Mouse (Mus musculus): ENCODE measurements around the gene Gucy2c. TPM values are rescaled to one million over a fixed set of nuclear protein-coding genes. Genes with fewer than 3 reads are reported as not detected.
A peak's percentile ranks its signal among the peaks of the same experiment; 100 is the strongest.

The Gucy2c gene
- polyA plus RNA-seq, 1 experiment from 2014 or later, result 0.07 TPM

DNA sequence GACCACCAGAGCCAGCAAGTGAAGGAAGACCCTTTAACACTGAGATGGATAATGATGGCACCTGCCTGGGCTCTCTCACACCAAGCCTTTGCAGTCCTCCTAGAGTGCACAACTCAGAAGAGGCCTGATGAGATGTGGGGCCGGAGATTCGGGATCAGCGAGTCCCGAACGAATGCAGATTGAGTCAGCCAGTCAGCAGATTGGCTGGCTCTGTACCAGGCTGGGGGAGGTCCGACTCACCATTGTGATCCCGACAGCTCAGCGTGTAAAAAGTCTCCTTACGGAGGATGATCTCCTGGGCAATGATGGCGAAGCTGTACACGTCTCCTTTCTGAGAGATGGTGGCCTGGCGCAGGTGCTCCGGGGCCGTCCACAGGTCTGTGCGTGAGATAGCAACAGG is 61.1 kb downstream of the Gucy2c start:
- H3K27me3 ChIP-seq (replicated peaks), result no peaks in the 10 kb centered on the region
- no peak overlapping the region for H3K4me2 ChIP-seq
- no peaks in the 10 kb centered on the region for H3K36me3 ChIP-seq
- no peak overlapping the region for H3K27ac ChIP-seq
- H3K9ac ChIP-seq, result no peak overlapping the region
- no peak overlapping the region for H3K4me3 ChIP-seq
- ATAC-seq, result no peak
- H3K4me1 ChIP-seq, result no peaks in the 10 kb centered on the region
- H3K9me3 ChIP-seq (replicated peaks), result no peaks in the 10 kb centered on the region
- 77% methylated on average over 15 of the region's 15 CpGs for WGBS (ENCODE audit: insufficient replicate concordance)

DNA sequence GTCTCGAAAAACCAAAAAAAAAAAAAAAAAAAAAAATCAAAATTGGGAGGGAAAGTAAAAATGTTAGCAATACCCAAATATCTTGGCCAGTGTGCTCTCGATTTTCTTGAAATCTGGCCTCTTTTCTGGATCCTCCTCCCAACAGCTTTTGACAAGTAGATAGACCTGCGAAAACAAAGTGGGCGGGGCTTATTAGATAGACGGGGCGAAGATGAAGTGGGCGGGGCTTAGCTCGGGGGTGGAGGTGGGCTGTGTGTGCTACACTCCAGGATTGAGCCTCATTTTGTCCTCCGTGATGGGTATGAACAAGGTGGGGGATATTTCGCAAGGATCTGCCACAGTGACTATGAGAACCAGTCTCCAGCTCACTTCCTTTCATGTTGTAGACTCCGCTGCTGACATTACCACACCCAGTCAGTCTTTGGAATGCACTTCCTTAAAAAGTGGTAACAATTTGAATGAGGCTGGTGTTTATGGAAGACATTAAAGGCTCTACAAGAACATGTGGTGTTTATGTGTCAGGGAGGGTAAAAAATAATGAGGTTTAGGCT is 65.6 kb downstream of the Gucy2c start:
- Histone ChIP-seq H3K4me2 (no peak overlapping the region), H3K9ac (no peak overlapping the region), H3K36me3 (no peaks in the 10 kb centered on the region), H3K4me3 (no peak overlapping the region), H3K27me3 (replicated peaks) (no peaks in the 10 kb centered on the region), H3K9me3 (replicated peaks) (no peaks in the 10 kb centered on the region), H3K27ac (no peak overlapping the region), H3K4me1 (no peaks in the 10 kb centered on the region)
- 48% methylated on average over 10 of the region's 11 CpGs for WGBS (ENCODE audit: insufficient replicate concordance)
- no peak for ATAC-seq

DNA sequence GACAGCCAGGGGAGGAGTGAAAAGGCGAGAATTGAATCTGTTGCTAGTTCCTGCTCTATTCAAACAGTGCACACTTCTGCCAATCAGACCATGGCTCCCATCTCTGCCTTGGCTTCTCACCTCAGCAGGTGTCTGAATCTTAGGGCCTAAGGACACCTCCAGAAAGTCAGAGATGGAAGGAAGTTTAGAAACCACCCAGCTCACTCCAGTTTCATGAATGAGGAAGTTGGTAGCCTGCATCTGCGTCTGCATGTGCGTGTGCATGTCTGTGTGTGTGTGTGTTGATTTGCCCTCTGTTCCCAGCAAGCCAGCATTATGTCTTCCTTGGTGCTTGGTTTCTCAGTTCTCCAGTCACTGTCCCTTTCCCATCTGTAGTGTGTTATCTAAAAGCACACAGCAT is 67.5 kb downstream of the Gucy2c start:
- H3K4me1 ChIP-seq, result no peaks in the 10 kb centered on the region
- H3K36me3 ChIP-seq, result no peaks in the 10 kb centered on the region
- H3K9me3 ChIP-seq (replicated peaks), result no peaks in the 10 kb centered on the region
- no peak overlapping the region for H3K4me3 ChIP-seq
- no peaks in the 10 kb centered on the region for H3K27me3 ChIP-seq (replicated peaks)
- no peak for ATAC-seq
- H3K4me2 ChIP-seq, result no peak overlapping the region
- no peak overlapping the region for H3K27ac ChIP-seq
- no peak overlapping the region for H3K9ac ChIP-seq
- 31% methylated on average over 3 of the region's 3 CpGs for WGBS (ENCODE audit: insufficient replicate concordance)

DNA sequence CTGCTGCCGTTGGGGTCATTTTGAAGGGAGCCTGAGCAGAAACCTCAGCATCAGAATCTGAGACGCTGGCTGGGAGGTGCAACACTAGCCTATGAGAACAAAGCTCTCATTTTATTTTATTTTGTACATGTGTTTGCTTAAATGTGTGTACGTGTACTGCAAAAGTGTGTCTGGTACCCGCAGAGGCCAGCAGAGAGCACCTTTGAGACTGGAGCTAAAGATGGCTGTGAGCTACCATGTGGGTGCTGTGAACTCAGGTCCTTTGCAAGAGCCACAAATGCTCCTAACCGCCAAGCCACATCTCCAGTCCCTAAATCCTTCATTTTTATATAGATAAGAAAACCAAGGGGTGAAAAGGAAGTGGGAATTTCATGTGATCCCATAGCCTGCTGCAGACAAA is 71.2 kb downstream of the Gucy2c start:
- 71% methylated on average over 5 of the region's 5 CpGs for WGBS (ENCODE audit: insufficient replicate concordance)

DNA sequence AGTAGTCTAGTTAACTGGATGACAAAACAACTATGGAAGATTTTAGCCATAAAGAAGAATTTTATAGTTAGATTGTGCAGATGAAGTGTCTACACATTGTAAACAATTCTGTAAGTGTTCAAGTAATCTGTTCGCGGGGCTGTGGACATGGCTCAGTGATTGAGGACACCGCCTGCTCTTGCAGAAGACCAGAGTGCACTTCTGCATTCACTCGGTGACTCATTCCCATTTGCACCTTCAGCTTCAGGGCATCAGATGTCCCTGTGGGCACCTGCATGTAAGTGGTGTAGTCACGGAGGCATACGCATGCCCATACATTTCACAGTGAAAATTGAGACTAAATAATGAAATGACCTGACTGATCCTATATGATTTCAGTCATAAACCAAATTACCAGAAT is 73.0 kb downstream of the Gucy2c start:
- Histone ChIP-seq H3K4me3 (no peak overlapping the region), H3K36me3 (no peaks in the 10 kb centered on the region), H3K27ac (no peak overlapping the region), H3K27me3 (replicated peaks) (no peaks in the 10 kb centered on the region), H3K4me2 (no peak overlapping the region), H3K4me1 (no peaks in the 10 kb centered on the region), H3K9me3 (replicated peaks) (no peaks in the 10 kb centered on the region), H3K9ac (no peak overlapping the region)
- WGBS (ENCODE audit: insufficient replicate concordance), result 80% methylated on average over 6 of the region's 6 CpGs
- no peak for ATAC-seq

More for the DNA sequence above, 71.2 kb downstream of the Gucy2c start:
- H3K4me1 ChIP-seq, result no peaks in the 10 kb centered on the region
- ATAC-seq, result no peak
- H3K27ac ChIP-seq, result no peak overlapping the region
- H3K4me2 ChIP-seq, result no peak overlapping the region
- no peaks in the 10 kb centered on the region for H3K9me3 ChIP-seq (replicated peaks)
- no peaks in the 10 kb centered on the region for H3K36me3 ChIP-seq
- H3K9ac ChIP-seq, result no peak overlapping the region
- H3K4me3 ChIP-seq, result no peak overlapping the region
- no peaks in the 10 kb centered on the region for H3K27me3 ChIP-seq (replicated peaks)

DNA sequence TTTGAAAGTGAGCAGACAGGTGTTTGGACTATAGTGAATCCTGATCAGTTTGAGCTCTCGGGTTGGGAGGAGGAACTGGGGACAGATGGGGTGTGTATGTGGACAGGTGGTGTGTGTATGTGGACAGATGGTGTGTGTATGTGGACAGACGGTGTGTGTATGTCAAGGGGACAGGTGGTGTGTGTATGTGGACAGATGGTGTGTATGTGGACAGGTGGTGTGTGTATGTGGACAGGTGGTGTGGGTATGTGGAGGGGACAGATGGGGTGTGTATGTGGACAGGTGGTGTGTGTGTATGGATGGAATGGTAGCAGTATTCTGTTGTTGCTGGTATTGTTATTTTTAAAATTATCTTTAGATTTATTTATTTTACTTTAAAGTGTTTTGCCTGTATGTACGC is 79.7 kb downstream of the Gucy2c start:
- peak; percentile 37; the same call in 1 of the 2 replicates for ATAC-seq
- no peaks in the 10 kb centered on the region for H3K27me3 ChIP-seq (replicated peaks)
- H3K9me3 ChIP-seq (replicated peaks), result no peaks in the 10 kb centered on the region
- no peaks in the 10 kb centered on the region for H3K36me3 ChIP-seq
- no peak overlapping the region for H3K4me2 ChIP-seq
- no peak overlapping the region for H3K27ac ChIP-seq
- H3K4me3 ChIP-seq, result no peak overlapping the region
- no peaks in the 10 kb centered on the region for H3K4me1 ChIP-seq
- H3K9ac ChIP-seq, result no peak overlapping the region
- WGBS (ENCODE audit: insufficient replicate concordance), result 75% methylated on average over 3 of the region's 3 CpGs

DNA sequence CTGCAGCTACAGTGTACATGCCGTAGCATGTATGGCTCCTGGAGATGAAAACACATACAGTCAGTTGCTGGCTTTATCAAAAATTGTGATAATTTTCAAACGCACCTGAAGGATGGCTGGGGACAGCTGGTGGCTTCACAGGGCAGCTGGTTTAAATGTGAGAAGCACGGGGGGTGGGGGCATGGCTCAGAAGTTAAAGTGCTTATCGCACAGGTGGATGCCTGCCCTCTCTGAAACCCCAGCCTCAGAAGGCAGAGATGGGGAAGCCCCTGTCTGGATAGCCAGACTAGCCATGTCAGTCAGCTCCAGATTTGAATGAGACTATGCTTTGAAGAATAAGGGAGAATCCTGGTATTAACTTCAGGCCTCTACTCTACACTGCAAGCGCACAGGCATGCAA is 80.4 kb downstream of the Gucy2c start:
- Histone ChIP-seq H3K27me3 (replicated peaks) (no peaks in the 10 kb centered on the region), H3K4me1 (no peaks in the 10 kb centered on the region), H3K36me3 (no peaks in the 10 kb centered on the region), H3K4me3 (no peak overlapping the region), H3K9ac (no peak overlapping the region), H3K4me2 (no peak overlapping the region), H3K9me3 (replicated peaks) (no peaks in the 10 kb centered on the region), H3K27ac (no peak overlapping the region)
- no peak for ATAC-seq
- WGBS (ENCODE audit: insufficient replicate concordance), result 71% methylated on average over 5 of the region's 5 CpGs

DNA sequence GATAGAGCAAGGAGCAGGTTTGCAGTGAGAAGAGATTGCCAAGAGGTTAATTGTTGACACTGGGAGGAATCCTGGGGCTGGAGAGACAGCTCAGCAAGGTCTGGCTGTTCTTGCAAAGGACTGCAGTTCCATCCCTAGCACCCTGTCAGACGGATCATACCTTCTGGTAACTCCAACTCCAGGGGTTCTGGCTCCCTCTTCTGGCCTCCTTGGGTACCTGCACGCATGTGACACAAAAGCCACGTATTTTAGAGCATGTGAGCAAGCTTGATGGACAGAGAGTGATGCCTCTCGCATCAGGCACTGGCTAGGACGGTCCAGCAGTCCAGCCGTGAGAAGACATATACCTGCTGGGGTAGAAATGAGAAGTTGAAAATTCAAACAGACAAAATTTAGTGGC is 90.3 kb downstream of the Gucy2c start:
- no peaks in the 10 kb centered on the region for H3K4me1 ChIP-seq
- H3K27ac ChIP-seq, result no peak overlapping the region
- no peak overlapping the region for H3K4me3 ChIP-seq
- no peaks in the 10 kb centered on the region for H3K36me3 ChIP-seq
- H3K9ac ChIP-seq, result no peak overlapping the region
- H3K4me2 ChIP-seq, result no peak overlapping the region
- 73% methylated on average over 6 of the region's 6 CpGs for WGBS (ENCODE audit: insufficient replicate concordance)
- no peaks in the 10 kb centered on the region for H3K9me3 ChIP-seq (replicated peaks)
- no peaks in the 10 kb centered on the region for H3K27me3 ChIP-seq (replicated peaks)
- ATAC-seq, result no peak

DNA sequence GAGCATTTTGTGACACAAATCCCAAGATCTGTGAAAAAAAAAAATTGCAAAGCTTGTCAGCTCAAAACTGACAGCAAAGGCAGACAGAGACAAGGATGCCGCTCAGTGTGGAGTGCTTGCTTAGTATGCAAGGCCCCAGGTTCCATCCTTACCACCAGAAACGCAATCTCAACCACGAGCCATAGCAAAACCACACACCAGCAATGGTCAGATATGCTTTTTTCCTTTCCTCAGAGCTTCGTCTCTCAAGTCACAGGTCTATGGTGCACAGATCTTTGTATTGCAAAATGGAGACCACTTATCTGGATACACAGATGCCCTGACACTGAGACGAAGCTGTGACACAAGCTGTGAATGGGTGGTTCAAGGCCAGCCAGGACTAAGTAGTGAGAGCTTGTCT is 91.0 kb downstream of the Gucy2c start:
- no peaks in the 10 kb centered on the region for H3K36me3 ChIP-seq
- no peaks in the 10 kb centered on the region for H3K27me3 ChIP-seq (replicated peaks)
- ATAC-seq, result no peak
- no peak overlapping the region for H3K4me2 ChIP-seq
- H3K27ac ChIP-seq, result no peak overlapping the region
- WGBS (ENCODE audit: insufficient replicate concordance), result 30% methylated on average over 5 of the region's 5 CpGs
- H3K4me3 ChIP-seq, result no peak overlapping the region
- 0 out of 2 replicates have a peak, but pooled peaks cover 2% of the 10 kb centered on the region for H3K4me1 ChIP-seq
- H3K9ac ChIP-seq, result no peak overlapping the region
- H3K9me3 ChIP-seq (replicated peaks), result no peaks in the 10 kb centered on the region

DNA sequence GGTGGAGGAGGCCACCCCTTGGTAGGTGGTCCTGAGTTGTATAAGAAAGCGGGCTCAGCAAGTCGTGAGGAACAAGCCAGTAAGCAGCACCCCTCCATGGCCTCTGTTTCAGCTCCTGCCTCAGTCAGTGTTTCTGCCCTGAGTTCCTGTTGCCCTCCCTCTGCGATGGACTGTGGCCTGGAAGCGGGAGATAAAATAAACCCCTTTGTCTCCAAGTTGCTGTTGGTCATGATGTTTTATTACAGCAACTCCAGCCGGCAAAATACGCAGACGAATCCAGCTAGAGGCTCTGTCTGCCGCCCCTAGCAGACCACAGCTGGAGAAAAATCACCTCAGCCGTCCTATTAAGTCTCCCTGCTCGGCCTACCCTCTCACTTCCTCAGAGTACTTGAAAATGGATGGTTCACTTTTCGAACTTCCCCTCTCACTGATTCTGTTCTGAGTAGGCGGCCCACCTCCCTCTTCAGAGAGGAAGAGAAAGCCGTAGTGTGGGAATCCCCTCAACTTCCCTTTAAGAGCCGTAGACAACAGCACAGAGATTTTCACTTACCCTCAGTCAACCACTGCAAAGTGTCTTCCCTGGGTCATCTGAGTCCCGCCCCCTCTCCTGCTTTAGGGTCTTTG is 91.7 kb downstream of the Gucy2c start:
- no peak overlapping the region for H3K9ac ChIP-seq
- no peaks in the 10 kb centered on the region for H3K9me3 ChIP-seq (replicated peaks)
- no peak overlapping the region for H3K4me3 ChIP-seq
- H3K36me3 ChIP-seq, result no peaks in the 10 kb centered on the region
- 0 out of 2 replicates have a peak overlapping the region, but pooled peaks have one; percentile 36 for H3K27ac ChIP-seq
- no peaks in the 10 kb centered on the region for H3K27me3 ChIP-seq (replicated peaks)
- no peak for ATAC-seq
- 21% methylated on average over 15 of the region's 15 CpGs for WGBS (ENCODE audit: insufficient replicate concordance)
- H3K4me2 ChIP-seq, result no peak overlapping the region
- 0 out of 2 replicates have a peak, but pooled peaks cover 4% of the 10 kb centered on the region for H3K4me1 ChIP-seq

DNA sequence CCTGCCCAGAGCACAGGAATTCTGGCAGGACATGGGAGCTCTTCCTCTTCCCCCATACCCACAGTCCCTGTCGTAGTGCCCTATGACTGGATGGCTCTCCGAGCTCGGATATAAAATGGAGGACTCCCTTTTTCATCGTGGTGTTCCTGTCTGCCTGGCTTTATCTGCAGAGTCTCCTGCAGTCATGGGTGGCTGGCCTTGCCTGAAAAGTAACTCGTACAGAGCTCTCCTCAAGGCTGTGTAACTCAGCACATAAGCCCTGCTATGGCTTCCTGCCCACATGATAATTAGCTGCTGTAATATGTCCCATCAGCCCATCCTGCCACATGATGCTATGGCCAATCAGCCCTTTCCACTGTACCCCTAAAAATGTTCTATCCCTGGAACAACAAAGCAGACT is 96.1 kb downstream of the Gucy2c start:
- Histone ChIP-seq H3K9me3 (replicated peaks) (no peaks in the 10 kb centered on the region), H3K36me3 (no peaks in the 10 kb centered on the region), H3K9ac (no peak overlapping the region), H3K4me3 (no peak overlapping the region), H3K4me2 (no peak overlapping the region), H3K27ac (no peak overlapping the region), H3K27me3 (replicated peaks) (no peaks in the 10 kb centered on the region), H3K4me1 (0 out of 2 replicates have a peak, but pooled peaks cover 4% of the 10 kb centered on the region)
- 45% methylated on average over 5 of the region's 5 CpGs for WGBS (ENCODE audit: insufficient replicate concordance)
- no peak for ATAC-seq

DNA sequence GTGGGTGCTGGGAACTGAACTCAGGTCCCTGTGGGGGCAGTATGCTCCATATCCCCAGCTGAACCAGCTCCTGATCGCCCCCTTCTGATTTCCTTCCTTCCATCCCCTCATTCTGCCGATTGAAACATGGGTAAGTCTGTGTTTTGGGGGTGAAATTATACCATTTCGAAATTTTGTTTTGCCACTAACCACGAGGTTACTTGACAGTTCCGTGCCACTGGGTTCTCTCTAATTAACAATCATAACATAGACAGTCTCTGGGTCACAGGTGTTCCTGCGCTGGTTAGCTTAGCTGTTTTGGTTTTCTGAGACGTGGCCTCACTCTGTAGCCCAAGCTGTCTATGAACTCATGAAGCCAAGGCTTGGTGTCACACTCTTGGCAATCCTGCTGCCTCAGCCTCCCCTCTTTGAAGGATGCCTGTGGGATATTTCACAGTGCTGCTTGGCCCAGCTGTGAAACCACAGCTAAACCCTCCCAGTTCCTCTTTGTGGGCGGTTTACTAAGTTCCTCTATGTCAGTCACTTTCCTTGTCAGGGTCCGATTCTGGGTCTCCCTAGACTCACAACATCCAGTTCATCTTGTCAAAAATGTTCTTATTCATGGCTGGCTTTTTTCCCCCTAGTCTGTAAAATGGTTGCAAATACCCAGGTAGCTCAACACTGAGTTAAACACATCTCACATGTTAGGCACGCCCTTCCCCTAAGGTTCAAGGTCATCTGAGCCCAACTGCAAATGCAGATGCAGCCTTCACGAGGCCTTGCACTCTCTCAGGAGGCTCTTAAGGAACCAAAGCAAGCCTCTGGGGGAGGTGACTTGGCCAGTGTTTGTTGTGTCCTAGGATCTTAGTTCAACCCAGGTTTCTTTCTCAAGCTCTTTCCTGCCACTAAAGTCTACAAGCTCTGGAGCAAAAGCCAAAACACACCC is 97.9 kb downstream of the Gucy2c start:
- no peaks in the 10 kb centered on the region for H3K36me3 ChIP-seq
- WGBS (ENCODE audit: insufficient replicate concordance), result 32% methylated on average over 11 of the region's 11 CpGs
- 0 out of 2 replicates have a peak, but pooled peaks have one; percentile 18 for ATAC-seq

More for the DNA sequence above, 97.9 kb downstream of the Gucy2c start:
- Histone ChIP-seq H3K9me3 (replicated peaks) (no peaks in the 10 kb centered on the region), H3K4me3 (no peak overlapping the region), H3K4me1 (0 out of 2 replicates have a peak, but pooled peaks cover 4% of the 10 kb centered on the region), H3K27ac (no peak overlapping the region), H3K9ac (no peak overlapping the region), H3K4me2 (no peak overlapping the region), H3K27me3 (replicated peaks) (no peaks in the 10 kb centered on the region)
